Mouse (Mus musculus) cerebellum, postnatal 14 days (tissue): ENCODE data around the gene Lrrc29.

Experiments used
- DNase-seq, 2 experiments: peaks; one replicate each; pipeline ENCODE4 v3.0.0; 2021; ENCODE audit warnings: mixed read lengths in 2 of 2

Gene Lrrc29

GRCm38 (mm10) chr8:105309142-105309847, 16.8 kb downstream of the Lrrc29 start:
- DNase-seq, result peak; percentile 92 to 95

- no peak for DNase-seq
Observed at GRCm38 (mm10) chr8:105308428-105308827, 17.6 kb downstream of the Lrrc29 start.

- DNase-seq, result no peak
Observed at GRCm38 (mm10) chr8:105307670-105308069, 18.4 kb downstream of the Lrrc29 start.

- DNase-seq, result peak in 1 of 2 experiments; percentile 30
Observed at GRCm38 (mm10) chr8:105306146-105306691, 19.9 kb downstream of the Lrrc29 start.

- peak; percentile 81 to 84 for DNase-seq
Observed at GRCm38 (mm10) chr8:105305211-105306145, 20.6 kb downstream of the Lrrc29 start, which contains the start of gene Elmo3. TSS of gene Elmo3 (plus strand) at chr8:105305601.

GRCm38 (mm10) chr8:105304325-105305210, 21.5 kb downstream of the Lrrc29 start:
- peak in 1 of 2 experiments; percentile 15 for DNase-seq

GRCm38 (mm10) chr8:105303874-105304273, 22.2 kb downstream of the Lrrc29 start:
- DNase-seq, result no peak

GRCm38 (mm10) chr8:105303396-105303795, 22.7 kb downstream of the Lrrc29 start:
- no peak for DNase-seq

GRCm38 (mm10) chr8:105299962-105300361, 26.1 kb downstream of the Lrrc29 start:
- DNase-seq, result no peak

- no peak for DNase-seq
Observed at GRCm38 (mm10) chr8:105298351-105299252, 27.5 kb downstream of the Lrrc29 start.

- DNase-seq, result peak; percentile 93
Observed at GRCm38 (mm10) chr8:105297511-105298192, 28.4 kb downstream of the Lrrc29 start, which contains the start of gene E2f4. TSS of gene E2f4 (plus strand) at chr8:105297663.

GRCm38 (mm10) chr8:105295895-105296573, 30.0 kb downstream of the Lrrc29 start, which contains the start of gene Exoc3l:
TSS of gene Exoc3l (minus strand) at chr8:105296101.
- DNase-seq, result no peak

- DNase-seq, result no peak
Observed at GRCm38 (mm10) chr8:105295256-105295655, 30.8 kb downstream of the Lrrc29 start.

GRCm38 (mm10) chr8:105294776-105295175, 31.3 kb downstream of the Lrrc29 start:
- no peak for DNase-seq

GRCm38 (mm10) chr8:105293405-105293804, 32.7 kb downstream of the Lrrc29 start:
- DNase-seq, result peak; percentile 79 to 91

- DNase-seq, result peak in 1 of 2 experiments; percentile 36
Observed at GRCm38 (mm10) chr8:105292471-105292870, 33.6 kb downstream of the Lrrc29 start.

- DNase-seq, result peak in 1 of 2 experiments; percentile 39
Observed at GRCm38 (mm10) chr8:105291802-105292201, 34.3 kb downstream of the Lrrc29 start.

- DNase-seq, result peak in 1 of 2 experiments; percentile 50
Observed at GRCm38 (mm10) chr8:105291364-105291763, 34.7 kb downstream of the Lrrc29 start.

GRCm38 (mm10) chr8:105290554-105291314, 35.3 kb downstream of the Lrrc29 start:
- DNase-seq, result peak; percentile 96 to 99
